Mouse (Mus musculus) liver, postnatal 0 days (tissue): ENCODE data around the gene Slit3.

ENCODE experiments used
- CTCF ChIP-seq: sonication (generic); IDR thresholded peaks from 2 replicates; pipeline ENCODE4 v1.5.1; 2016; ENCODE audit warnings: antibody characterized with exemption, low read depth
- EP300 ChIP-seq: IDR thresholded peaks from 2 replicates; pipeline ENCODE4 v1.6.1; 2016; ENCODE audit warnings: antibody characterized with exemption, low read depth, mild to moderate bottlenecking

DNA sequence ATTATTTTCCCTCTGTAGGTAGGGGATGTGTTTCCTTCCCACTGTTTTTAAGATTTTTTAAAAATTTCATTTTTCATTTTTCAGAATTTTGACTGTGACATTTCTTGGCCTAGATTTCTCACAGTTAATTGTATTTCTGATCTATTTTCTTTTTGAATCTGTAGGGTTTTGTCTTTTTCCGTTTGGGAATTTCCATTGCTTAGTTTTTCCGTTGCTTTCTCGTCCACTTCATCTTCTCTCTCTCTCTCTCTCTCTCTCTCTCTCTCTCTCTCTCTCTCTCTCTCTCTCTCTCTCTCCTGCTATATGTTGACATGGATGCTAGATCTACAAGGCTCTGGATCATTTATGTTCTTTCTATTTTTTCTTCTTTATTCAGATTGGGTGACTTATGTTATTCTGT lies 143.7 kb downstream of the Slit3 start:
- TF ChIP-seq EP300 (no peak), CTCF (no peak)
